Mouse (Mus musculus): ENCODE measurements at regions not wholly inside any gene's neighbourhood (a gene's known extent, or its start where the extent isn't known, plus 50 kb on each side); places are given as distances from the start of the nearest gene placed in this dataset.

DNA sequence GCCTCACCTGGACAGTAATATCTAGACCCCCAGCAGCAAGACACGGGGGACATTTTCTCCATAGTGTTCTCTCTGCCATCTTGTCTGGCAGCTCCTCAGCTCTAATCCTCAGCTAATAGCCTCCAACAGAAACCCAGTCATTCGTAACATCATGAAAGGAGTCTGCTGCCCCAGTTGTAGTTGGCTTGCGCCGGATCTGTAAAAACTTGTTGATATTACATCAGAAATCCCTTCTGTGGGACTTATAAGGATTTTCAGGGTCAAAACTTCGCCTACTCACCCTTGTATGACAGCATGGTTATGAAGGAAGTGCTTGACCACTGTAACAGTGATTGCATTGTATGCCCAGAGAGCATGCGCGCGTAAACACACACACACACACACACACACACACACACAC lies 96.8 kb upstream of the Fat1 start:
- no peak for DNase-seq (ENCODE audit: low spot score)

DNA sequence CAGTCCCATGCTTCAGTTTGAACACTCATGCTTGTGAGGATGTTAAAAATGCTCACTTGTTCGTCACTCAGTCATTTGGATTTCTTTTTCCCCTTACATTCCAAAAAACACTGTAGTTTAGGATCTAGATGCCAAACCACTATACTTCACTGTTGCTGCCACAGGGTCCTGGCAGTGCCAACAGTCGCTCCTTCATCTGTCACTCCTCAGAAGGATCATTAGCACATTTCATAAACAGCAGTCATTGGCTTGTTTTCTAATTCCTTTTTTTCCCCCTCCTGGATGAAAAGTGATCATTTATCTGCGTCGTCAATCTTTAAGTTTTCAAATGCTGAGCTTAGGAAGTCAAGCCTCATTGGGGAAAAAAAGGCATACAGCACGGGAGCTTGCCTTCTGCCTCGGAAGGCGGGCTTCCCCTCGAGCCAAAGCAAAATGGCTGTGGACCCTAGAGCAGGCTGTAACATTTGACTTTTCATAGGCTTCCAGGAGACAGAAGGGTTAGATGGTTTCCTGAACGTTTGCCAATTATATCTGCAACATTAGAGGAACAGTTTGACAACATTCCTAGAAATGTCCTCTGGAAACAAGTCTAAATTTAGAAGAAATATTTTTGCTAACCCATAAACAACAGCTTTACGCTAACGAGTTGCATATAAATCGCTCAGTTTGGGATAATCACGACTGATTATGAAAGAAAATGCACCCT lies 95.6 kb upstream of the Fat1 start:
- DNase-seq (ENCODE audit: low spot score): no peak

DNA sequence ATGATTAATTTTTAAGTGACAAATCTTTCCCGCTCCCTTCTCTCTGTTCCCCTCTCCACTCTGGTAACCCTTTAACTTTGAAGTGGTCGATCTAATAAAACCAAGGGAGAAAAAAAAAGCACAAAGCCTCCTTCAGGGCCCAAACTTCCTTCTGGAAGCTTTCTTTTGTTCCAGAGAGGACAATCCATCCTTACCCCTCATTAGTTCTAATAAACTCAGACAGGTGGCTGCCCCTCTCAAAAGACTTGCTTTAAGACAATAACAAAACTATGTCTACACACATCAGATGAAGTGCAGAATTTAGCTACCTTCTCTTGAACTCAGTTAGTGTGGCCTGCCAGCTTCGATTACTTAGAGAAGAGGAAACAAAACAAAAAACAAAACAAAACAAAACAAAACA lies 94.6 kb upstream of the Fat1 start:
- no peak for DNase-seq (ENCODE audit: low spot score)

DNA sequence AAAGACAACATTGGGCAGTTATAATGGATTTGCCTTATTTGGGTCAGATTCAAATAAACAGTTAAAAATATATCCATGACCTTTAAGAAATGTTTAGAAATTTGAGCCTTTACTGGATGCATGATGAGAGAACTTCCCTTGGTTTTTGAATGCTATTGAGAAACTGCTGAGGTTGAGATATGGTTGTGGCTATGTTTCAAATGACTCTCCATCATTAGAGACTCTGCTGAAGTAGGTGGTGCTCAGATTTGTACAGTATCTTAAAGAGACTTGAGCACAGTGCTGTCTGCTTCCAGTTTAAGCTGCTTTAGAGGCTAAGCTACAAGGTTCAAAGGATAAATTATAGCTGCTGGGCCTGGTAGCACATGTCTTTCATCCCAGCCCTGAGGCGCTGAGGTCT lies 90.9 kb upstream of the Fat1 start:
- DNase-seq (ENCODE audit: low spot score): no peak

DNA sequence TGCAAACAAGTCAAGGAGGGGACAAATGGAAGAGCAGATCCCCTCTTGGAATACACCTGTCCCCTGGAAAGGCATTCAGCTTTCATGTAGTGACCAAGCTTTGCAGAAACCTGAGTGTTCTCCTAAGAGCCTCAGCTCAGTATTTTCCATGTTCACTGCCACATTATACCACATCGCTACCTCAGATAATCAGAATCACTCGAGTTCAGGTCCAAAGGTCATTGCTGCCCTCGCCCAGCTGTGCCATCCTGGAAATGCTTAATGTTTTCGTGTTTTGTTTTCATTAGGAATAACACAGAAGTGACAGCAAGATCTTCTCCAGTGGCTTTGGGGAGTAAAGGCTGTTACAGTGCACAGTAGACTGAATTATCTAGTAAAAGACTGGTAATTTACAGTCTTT lies 83.0 kb upstream of the Fat1 start:
- no peak for DNase-seq (ENCODE audit: low spot score)

DNA sequence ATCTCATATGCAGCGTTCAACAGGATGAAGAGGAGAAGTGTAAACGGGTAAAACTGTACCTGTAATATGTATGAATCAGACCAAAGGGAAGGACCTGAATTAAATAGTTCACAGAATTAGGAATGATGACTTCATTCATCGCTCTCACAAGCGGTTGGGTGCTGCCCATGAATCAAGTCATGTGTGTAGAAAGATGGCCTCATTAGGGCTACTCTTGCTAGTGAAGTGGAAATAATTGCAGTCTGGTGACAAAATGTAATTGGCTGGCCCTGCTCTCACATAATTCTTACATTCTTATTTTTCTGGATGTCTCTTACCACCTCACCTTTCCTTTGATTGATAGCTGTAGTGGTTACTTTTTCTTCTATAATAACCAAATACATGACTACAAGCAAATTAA lies 80.1 kb upstream of the Fat1 start:
- no peak for DNase-seq (ENCODE audit: low spot score)

DNA sequence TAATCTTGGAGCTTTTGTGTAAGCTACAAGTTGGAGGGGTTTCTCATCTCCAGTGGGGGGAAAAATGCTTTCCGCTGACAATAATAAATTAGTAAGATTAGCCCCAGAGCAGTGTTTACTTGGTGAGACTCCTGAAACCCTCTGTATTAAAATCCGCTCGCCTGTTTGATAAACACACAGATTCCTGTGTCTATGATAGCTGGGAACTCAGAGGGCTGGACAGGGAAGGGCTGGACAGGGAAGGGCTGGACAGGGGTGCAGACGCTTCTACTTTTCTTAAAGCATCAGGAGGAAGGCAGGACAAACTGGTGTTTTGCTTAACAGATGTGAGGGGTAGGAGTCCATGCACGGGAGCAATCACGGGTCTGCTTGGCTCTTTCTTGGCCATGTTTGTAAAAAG lies 68.0 kb upstream of the Fat1 start:
- DNase-seq (ENCODE audit: low spot score): peak; percentile 13

DNA sequence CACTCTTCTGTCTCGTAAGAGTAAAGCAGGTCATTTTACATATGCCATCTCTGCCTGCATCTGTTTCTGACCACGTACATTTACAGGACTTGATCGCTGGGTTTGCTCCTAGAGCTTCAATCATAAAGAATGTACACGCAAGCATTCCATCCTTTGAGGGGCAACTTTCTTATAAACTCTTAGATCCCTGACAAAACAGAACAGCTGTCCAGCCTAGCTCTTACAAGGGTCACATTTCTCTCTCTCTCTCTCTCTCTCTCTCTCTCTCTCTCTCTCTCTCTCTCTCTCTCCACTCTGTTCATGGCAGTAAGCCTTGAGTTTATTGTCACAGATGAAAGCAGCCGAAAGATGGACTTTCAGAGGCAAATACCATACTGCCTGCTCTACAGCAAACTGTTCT lies 67.6 kb upstream of the Fat1 start:
- DNase-seq (ENCODE audit: low spot score): peak; percentile 9

DNA sequence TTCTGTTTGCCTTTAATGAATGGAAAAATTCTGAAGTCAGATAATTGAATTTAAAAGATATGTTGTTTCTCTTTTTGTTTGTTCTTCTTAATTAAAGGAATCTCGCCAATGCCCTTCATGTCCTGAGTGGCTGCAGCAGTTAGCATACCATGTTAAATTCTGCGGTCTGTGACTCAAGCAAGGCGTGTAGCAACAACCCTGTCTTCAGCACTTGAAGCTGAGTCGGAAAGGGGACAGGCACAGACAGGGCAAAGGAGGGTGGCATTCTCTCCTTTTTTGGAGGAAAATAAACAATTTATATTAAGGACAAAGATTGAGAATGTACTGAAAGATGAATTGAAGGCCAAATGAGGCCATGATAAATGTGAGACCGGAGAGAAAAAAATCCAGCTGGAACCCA lies 58.2 kb upstream of the Fat1 start:
- no peak for DNase-seq (ENCODE audit: low spot score)

DNA sequence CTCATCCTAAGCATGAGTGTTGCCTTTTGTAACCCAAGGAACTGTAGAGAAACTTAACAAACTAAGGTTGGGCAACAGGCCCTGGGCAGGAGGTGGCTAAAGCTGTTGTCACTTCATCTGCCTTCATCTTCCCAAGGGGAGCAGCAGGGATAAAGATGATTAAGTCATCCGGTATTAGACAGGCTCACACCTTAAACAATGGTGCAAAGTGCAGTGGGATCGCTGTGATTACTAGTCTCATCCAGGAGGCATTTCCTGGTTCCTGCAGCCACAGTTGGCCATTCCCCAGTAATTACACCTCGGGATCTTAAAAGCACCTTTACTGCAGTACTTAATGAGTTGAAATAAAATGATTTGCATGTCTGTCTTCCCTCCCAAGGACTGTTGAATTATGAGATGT lies 57.0 kb upstream of the Fat1 start:
- DNase-seq (ENCODE audit: low spot score): no peak

DNA sequence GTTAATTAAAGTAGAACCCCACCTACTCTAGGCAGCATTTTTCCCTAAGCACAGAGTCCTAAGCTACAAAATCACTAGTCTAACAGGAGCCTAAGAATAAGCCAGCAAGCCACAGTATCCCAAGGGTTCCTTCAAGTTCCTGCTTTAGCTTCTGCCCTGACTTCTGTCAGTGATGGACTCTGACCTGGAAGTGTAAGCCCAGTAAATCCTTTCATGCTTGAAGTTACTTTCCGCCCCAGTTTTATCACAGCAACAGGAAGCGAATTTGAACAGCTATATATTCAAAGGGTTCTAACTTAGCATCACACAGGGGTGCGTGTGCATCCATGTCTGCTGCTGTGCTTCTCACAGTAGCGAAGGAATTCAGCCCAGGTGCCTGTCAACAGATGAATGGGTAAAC lies 56.1 kb upstream of the Fat1 start:
- no peak for DNase-seq (ENCODE audit: low spot score)

DNA sequence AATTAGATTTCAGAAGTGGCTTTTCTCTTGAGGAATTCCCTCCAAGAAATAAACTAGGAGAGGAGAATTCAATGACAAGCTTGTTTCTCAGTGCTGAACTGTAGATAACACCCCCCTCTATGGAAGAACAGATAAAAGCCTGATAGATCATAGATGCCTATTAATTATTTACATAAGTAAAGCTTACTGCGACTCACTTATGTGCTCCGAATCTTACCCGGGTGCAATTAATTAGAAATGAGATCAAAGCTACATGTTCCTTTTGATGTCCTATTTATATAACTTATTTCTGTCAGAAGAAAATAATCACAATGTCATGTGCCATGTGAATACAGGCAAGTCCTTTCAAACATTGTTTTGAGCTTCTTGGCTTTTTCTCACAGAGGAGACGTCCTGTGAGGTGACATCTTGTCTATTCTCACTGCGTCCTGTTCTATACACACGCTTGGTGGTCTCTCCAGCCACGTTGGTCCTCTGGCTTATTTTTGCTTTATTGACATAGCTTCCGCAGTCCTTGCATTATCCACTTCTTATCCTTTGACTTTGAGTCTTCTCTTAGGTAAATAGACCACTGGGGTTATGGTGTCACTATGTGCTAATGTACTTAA lies 50.7 kb upstream of the Fat1 start:
- DNase-seq (ENCODE audit: low spot score): no peak

All from yolk sac, embryonic 10.5 days (tissue).